Mouse (Mus musculus) liver, adult 2 months (tissue): ENCODE data around the gene 4930412O13Rik.

Experiments used
- CTCF ChIP-seq: fragments of 200-500 bp; IDR thresholded peaks from 2 replicates; pipeline ENCODE4 v1.5.1; 2011; ENCODE audit warnings: low read depth, low read length, control low read depth
- POLR2A ChIP-seq: fragments of 200-500 bp; IDR thresholded peaks from 2 replicates; pipeline ENCODE4 v1.6.1; 2011; ENCODE audit warnings: low read length, control low read depth; ENCODE audit not compliant: insufficient read depth; ENCODE audit errors: extremely low read depth

- TF ChIP-seq CTCF: no peak
- no peak for TF ChIP-seq POLR2A
These were observed 9.8 kb upstream of the 4930412O13Rik start for GRCm38 (mm10) chr2:9871141-9871716.
